Mouse (Mus musculus) MEL (cell line): ENCODE data around the gene Gusb. TPM values are rescaled to one million over a fixed set of nuclear protein-coding genes. Genes with fewer than 3 reads are reported as not detected.
A peak's percentile ranks its signal among the peaks of the same experiment; 100 is the strongest.
"Not testable (repeated sequence)": the region's sequence is repeated elsewhere in the genome, so short reads cannot be mapped to it uniquely, and the experiment has no call there.

Experiments used
- DNase-seq: peaks from one replicate; pipeline ENCODE4 v3.0.0; 2011; ENCODE audit warnings: low read depth, low spot score
- H3K27ac ChIP-seq: 2 replicates; pipeline ENCODE4 v1.5.1; 2012; ENCODE audit warnings: low read depth, mild to moderate bottlenecking, control low read depth, low read length, moderate library complexity; ENCODE audit not compliant: control insufficient read depth
- H3K27me3 ChIP-seq, 2 experiments: fragments of 150-350 bp in 1 of 2; sonication (generic) in 1 of 2; 2 replicates each; pipeline ENCODE4 v1.6.1; 2012; ENCODE audit warnings: low read length in 2 of 2, mild to moderate bottlenecking in 2 of 2, improper control_type of control experiment in 1 of 2, moderate library complexity in 1 of 2; ENCODE audit not compliant: insufficient read depth in 2 of 2, control insufficient read depth in 1 of 2
- H3K36me3 ChIP-seq, 2 experiments: 2 replicates each; pipeline ENCODE4 v1.6.1; 2012 to 2014; ENCODE audit warnings: low read length in 2 of 2, improper control_type of control experiment in 1 of 2, inconsistent platforms in 1 of 2, mild to moderate bottlenecking in 1 of 2; ENCODE audit not compliant: insufficient read depth in 2 of 2, control insufficient read depth in 1 of 2
- H3K4me1 ChIP-seq, 2 experiments: fragments of 150-350 bp in 1 of 2; sonication (generic) in 1 of 2; 2 replicates each; pipeline ENCODE4 v1.6.1; 2012; ENCODE audit warnings: low read length in 2 of 2, improper control_type of control experiment in 1 of 2, mild to moderate bottlenecking in 1 of 2; ENCODE audit not compliant: insufficient read depth in 2 of 2, control insufficient read depth in 1 of 2
- H3K4me3 ChIP-seq, 2 experiments: fragments of 150-350 bp in 1 of 2; sonication (generic) in 1 of 2; 2 replicates each; pipeline ENCODE4 v1.5.1; 2012; ENCODE audit warnings: low read depth in 2 of 2, low read length in 2 of 2, mild to moderate bottlenecking in 2 of 2, moderate library complexity in 2 of 2, control low read depth in 1 of 2, improper control_type of control experiment in 1 of 2; ENCODE audit not compliant: control insufficient read depth in 1 of 2, insufficient read depth in 1 of 2
- H3K79me2 ChIP-seq: 2 replicates; pipeline ENCODE4 v1.6.1; 2012; ENCODE audit warnings: mild to moderate bottlenecking, low read length, moderate library complexity; ENCODE audit not compliant: control insufficient read depth, poor library complexity, insufficient read depth
- H3K9ac ChIP-seq: 2 replicates; pipeline ENCODE4 v1.6.1; 2012; ENCODE audit warnings: low read depth, mild to moderate bottlenecking, control low read depth, low read length, moderate library complexity; ENCODE audit not compliant: control insufficient read depth, poor library complexity, severe bottlenecking
- H3K9me3 ChIP-seq: fragments of 150-350 bp; sonication (generic); replicated peaks from 2 replicates; pipeline ENCODE4 v1.6.1; 2012; ENCODE audit warnings: mild to moderate bottlenecking, low read length, improper control_type of control experiment, moderate library complexity; ENCODE audit not compliant: insufficient read depth
- CTCF ChIP-seq, 3 experiments: IDR thresholded peaks in 2 of 3; conservative IDR thresholded peaks in 1 of 3; 2 replicates each; pipeline ENCODE4 v1.5.1; 2011 to 2012; ENCODE audit warnings: low read length in 3 of 3, low read depth in 2 of 3, mild to moderate bottlenecking in 2 of 3, improper control_type of control experiment in 1 of 3, inconsistent platforms in 1 of 3, mixed read lengths in 1 of 3, moderate library complexity in 1 of 3; ENCODE audit not compliant: control insufficient read depth in 1 of 3, insufficient read depth in 1 of 3, poor library complexity in 1 of 3, severe bottlenecking in 1 of 3
- E2F4 ChIP-seq: IDR thresholded peaks from 2 replicates; pipeline ENCODE4 v1.6.1; 2011; ENCODE audit warnings: low read depth, low read length, improper control_type of control experiment, borderline replicate concordance
- ELF1 ChIP-seq: IDR thresholded peaks from 2 replicates; pipeline ENCODE4 v1.6.1; 2014; ENCODE audit warnings: low read depth, mild to moderate bottlenecking, inconsistent platforms, low read length, improper control_type of control experiment, moderate library complexity
- EP300 ChIP-seq, 2 experiments: IDR thresholded peaks; 2 replicates each; pipeline ENCODE4 v1.6.1; 2011; ENCODE audit warnings: improper control_type of control experiment in 2 of 2, low read length in 2 of 2, low read depth in 1 of 2, mild to moderate bottlenecking in 1 of 2
- ETS1 ChIP-seq: IDR thresholded peaks from 2 replicates; pipeline ENCODE4 v1.6.1; 2012; ENCODE audit warnings: low read depth, mild to moderate bottlenecking, inconsistent platforms, low read length, improper control_type of control experiment, moderate library complexity
- GATA1 ChIP-seq: IDR thresholded peaks from 2 replicates; pipeline ENCODE4 v1.6.1; 2011; ENCODE audit warnings: low read depth, low read length, improper control_type of control experiment
- JUND ChIP-seq: IDR thresholded peaks from 2 replicates; pipeline ENCODE4 v1.6.1; 2011; ENCODE audit warnings: low read depth, mild to moderate bottlenecking, improper control_type of control experiment, low read length
- MAZ ChIP-seq: IDR thresholded peaks from 2 replicates; pipeline ENCODE4 v1.6.1; 2012; ENCODE audit warnings: low read depth, mild to moderate bottlenecking, inconsistent platforms, low read length, improper control_type of control experiment
- MEF2A ChIP-seq: IDR thresholded peaks from 2 replicates; pipeline ENCODE4 v1.6.1; 2014; ENCODE audit warnings: low read depth, mild to moderate bottlenecking, inconsistent platforms, low read length, improper control_type of control experiment; ENCODE audit not compliant: poor library complexity, insufficient replicate concordance, severe bottlenecking; ENCODE audit errors: extremely low read depth
- MXI1 ChIP-seq: IDR thresholded peaks from 2 replicates; pipeline ENCODE4 v1.6.1; 2011; ENCODE audit warnings: mild to moderate bottlenecking, low read depth, low read length, improper control_type of control experiment
- MYC ChIP-seq: IDR thresholded peaks from 2 replicates; pipeline ENCODE4 v1.6.1; 2011; ENCODE audit warnings: low read depth, mild to moderate bottlenecking, low read length, improper control_type of control experiment, moderate library complexity
- NELFE ChIP-seq: IDR thresholded peaks from 2 replicates; pipeline ENCODE4 v1.6.1; 2011; ENCODE audit warnings: low read depth, low read length, improper control_type of control experiment
- POLR2A ChIP-seq, 2 experiments: IDR thresholded peaks; 2 replicates each; pipeline ENCODE4 v1.6.1; 2011 to 2012; ENCODE audit warnings: low read length in 2 of 2, mild to moderate bottlenecking in 2 of 2, control low read depth in 1 of 2, improper control_type of control experiment in 1 of 2, low read depth in 1 of 2, moderate library complexity in 1 of 2; ENCODE audit not compliant: control insufficient read depth in 1 of 2, insufficient read depth in 1 of 2, poor library complexity in 1 of 2
- POLR2AphosphoS5 ChIP-seq: IDR thresholded peaks from 2 replicates; pipeline ENCODE4 v1.6.1; 2012; ENCODE audit warnings: low read depth, borderline replicate concordance, mild to moderate bottlenecking, inconsistent platforms, low read length, moderate library complexity, mixed read lengths
- RAD21 ChIP-seq: IDR thresholded peaks from 2 replicates; pipeline ENCODE4 v1.6.1; 2011; ENCODE audit warnings: mild to moderate bottlenecking, low read depth, low read length, improper control_type of control experiment
- RCOR1 ChIP-seq: IDR thresholded peaks from 2 replicates; pipeline ENCODE4 v1.6.1; 2012; ENCODE audit warnings: low read depth, mild to moderate bottlenecking, inconsistent platforms, low read length, improper control_type of control experiment
- SIN3A ChIP-seq: IDR thresholded peaks from 2 replicates; pipeline ENCODE4 v1.6.1; 2012; ENCODE audit warnings: low read length, improper control_type of control experiment, inconsistent platforms
- SMC3 ChIP-seq: IDR thresholded peaks from 2 replicates; pipeline ENCODE4 v1.6.1; 2011; ENCODE audit warnings: low read depth, low read length, improper control_type of control experiment
- TAL1 ChIP-seq: IDR thresholded peaks from 2 replicates; pipeline ENCODE4 v1.6.1; 2012; ENCODE audit warnings: mild to moderate bottlenecking, inconsistent platforms, low read length, moderate library complexity, mixed read lengths
- TBP ChIP-seq: IDR thresholded peaks from 2 replicates; pipeline ENCODE4 v1.8.0; 2011; ENCODE audit warnings: low read depth, low read length, improper control_type of control experiment
- TCF12 ChIP-seq: IDR thresholded peaks from 2 replicates; pipeline ENCODE4 v1.6.1; 2014; ENCODE audit warnings: low read depth, mild to moderate bottlenecking, inconsistent platforms, low read length, improper control_type of control experiment, moderate library complexity
- USF1 ChIP-seq: IDR thresholded peaks from 2 replicates; pipeline ENCODE4 v1.6.1; 2014; ENCODE audit warnings: low read depth, mild to moderate bottlenecking, inconsistent platforms, low read length, improper control_type of control experiment, moderate library complexity
- ZNF384 ChIP-seq: IDR thresholded peaks from 2 replicates; pipeline ENCODE4 v1.6.1; 2012; ENCODE audit warnings: low read depth, mild to moderate bottlenecking, inconsistent platforms, low read length, improper control_type of control experiment
- polyA plus RNA-seq, 2 experiments: library from polyadenylated mRNA; stranded (reverse) in 1 of 2; unstranded in 1 of 2; fragments of >175 nt in 1 of 2; fragments of >200 nt in 1 of 2; gene quantifications; 2 replicates each; pipeline versions ENCODE4 v1.2.1 to v1.2.4; 2012; ENCODE audit warnings: low replicate concordance in 2 of 2, low read depth in 1 of 2; ENCODE audit not compliant: insufficient read length in 2 of 2, insufficient read depth in 1 of 2, missing spikeins in 1 of 2
- total RNA-seq: library from RNA; depleted of rRNA; stranded (reverse); fragments of 300-350 nt; gene quantifications from 2 replicates; pipeline ENCODE4 v1.2.3, GENCODE M21; 2012

Gene Gusb
- total and polyA plus RNA-seq, 3 experiments: 44.4 to 107 (median 54.2) TPM

- H3K9ac ChIP-seq, H3K27ac ChIP-seq, H3K9me3 ChIP-seq, H3K27me3 ChIP-seq, H3K4me1 ChIP-seq, H3K4me3 ChIP-seq: not testable (repeated sequence)
- Histone ChIP-seq H3K79me2 (peaks cover 12% of the 10 kb centered on the region), H3K36me3 (peaks cover 0 to 13% of the 10 kb centered on the region in 2 experiments; a peak in 3 of 4 replicates)
- DNase-seq: peak; percentile 28
- peak; percentile 16 to 67 (median 23); a peak in 4 of 6 replicates for TF ChIP-seq CTCF (IDR thresholded peaks at IDR 0.05 in 2 of 3, conservative IDR thresholded peaks at IDR 0.05 in 1 of 3; ENCODE audit: control insufficient read depth in 1 of 3, insufficient read depth in 1 of 3, low read depth in 2 of 3, low read length in 3 of 3, poor library complexity in 1 of 3, severe bottlenecking in 1 of 3)
- peak; percentile 70; the same call in 1 of the 2 replicates for TF ChIP-seq SIN3A
- peak; percentile 11 for TF ChIP-seq RAD21
- peak; percentile 56 for TF ChIP-seq SMC3
- TF ChIP-seq MXI1: peak; percentile 82
- TF ChIP-seq MYC: peak; percentile 78
Observed at GRCm38 (mm10) chr5:130036300-130036699, 33.5 kb upstream of the Gusb start.

DNA sequence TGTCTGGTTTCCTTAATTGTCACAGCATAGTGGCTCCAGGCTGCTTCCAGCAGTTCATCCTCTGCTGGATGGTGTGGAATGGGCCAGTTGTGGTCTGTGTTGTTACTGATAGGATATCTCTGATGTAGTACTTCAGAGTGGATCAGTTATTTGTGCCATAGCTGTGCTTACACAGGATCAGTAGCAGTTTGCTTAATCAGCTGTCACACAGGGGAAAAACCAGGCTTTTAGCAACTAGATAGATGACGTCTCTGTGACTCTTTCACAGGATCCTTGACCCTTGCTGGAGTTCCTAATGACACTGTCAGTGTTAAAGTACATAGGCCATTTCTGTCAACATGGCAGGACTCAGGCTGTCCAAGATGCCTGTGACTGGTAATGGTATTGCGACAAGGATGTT lies 31.0 kb upstream of the Gusb start:
- Histone ChIP-seq H3K9me3 (no peaks in the 10 kb centered on the region), H3K27ac (no peak overlapping the region), H3K27me3 (no peaks in the 10 kb centered on the region), H3K36me3 (peaks cover 4 to 5% of the 10 kb centered on the region in 2 experiments; a peak in 3 of 4 replicates), H3K9ac (no peak overlapping the region), H3K4me3 (no peak overlapping the region), H3K4me1 (peaks cover 0 to 6% of the 10 kb centered on the region in 2 experiments; a peak in 1 of 4 replicates), H3K79me2 (peaks cover 28% of the 10 kb centered on the region)
- DNase-seq: no peak
- TF ChIP-seq JUND: no peak
- TF ChIP-seq GATA1: no peak
- no peak for TF ChIP-seq ELF1
- no peak for TF ChIP-seq NELFE
- no peak for TF ChIP-seq MEF2A
- no peak for TF ChIP-seq E2F4
- TF ChIP-seq RCOR1: no peak
- TF ChIP-seq POLR2AphosphoS5: no peak
- no peak for TF ChIP-seq POLR2A (IDR thresholded peaks at IDR 0.05; ENCODE audit: control insufficient read depth in 1 of 2, insufficient read depth in 1 of 2, low read depth in 1 of 2, low read length in 2 of 2, poor library complexity in 1 of 2)
- TF ChIP-seq TCF12: no peak
- TF ChIP-seq ETS1: no peak
- TF ChIP-seq MYC: no peak
- no peak for TF ChIP-seq RAD21
- no peak for TF ChIP-seq TAL1
- no peak for TF ChIP-seq EP300 (IDR thresholded peaks at IDR 0.05; ENCODE audit: low read depth in 1 of 2, low read length in 2 of 2)
- no peak for TF ChIP-seq USF1
- no peak for TF ChIP-seq TBP
- TF ChIP-seq CTCF (IDR thresholded peaks at IDR 0.05 in 2 of 3, conservative IDR thresholded peaks at IDR 0.05 in 1 of 3; ENCODE audit: control insufficient read depth in 1 of 3, insufficient read depth in 1 of 3, low read depth in 2 of 3, low read length in 3 of 3, poor library complexity in 1 of 3, severe bottlenecking in 1 of 3): no peak
- no peak for TF ChIP-seq ZNF384
- TF ChIP-seq MAZ: no peak
